Mouse (Mus musculus): ENCODE data around the gene Gm28363. TPM values are rescaled to one million over a fixed set of nuclear protein-coding genes. Genes with fewer than 3 reads are reported as not detected.
"Not testable (repeated sequence)": the region's sequence is repeated elsewhere in the genome, so short reads cannot be mapped to it uniquely, and the experiment has no call there.

Gene Gm28363
- not detected in 2 replicates for polyA plus RNA-seq (2014; fragmentation: Nextera tagmentation; extraction: Ambion mirVana)

- not testable (repeated sequence) for ATAC-seq (ENCODE audit: insufficient number of reproducible peaks, insufficient read depth, low FRiP score, low read depth); H3K27ac ChIP-seq (ENCODE audit: low read length); H3K9ac ChIP-seq (replicated peaks; ENCODE audit: low read depth, low read length); H3K27me3 ChIP-seq (ENCODE audit: control insufficient read depth, insufficient read depth, low read length); H3K4me3 ChIP-seq (ENCODE audit: low read depth, low read length); H3K9me3 ChIP-seq (ENCODE audit: control insufficient read depth, low read depth, low read length); H3K36me3 ChIP-seq (ENCODE audit: control insufficient read depth, insufficient read depth, low read length); H3K4me1 ChIP-seq (ENCODE audit: control insufficient read depth, insufficient read depth, low read length); H3K4me2 ChIP-seq (replicated peaks; ENCODE audit: low read depth, low read length)
- WGBS: 64% methylated on average over 2 of the region's 2 CpGs
These were observed at the start of gene Gm28363 for GRCm38 (mm10) chr1:117696831-117697230. Gene Gm28363, plus strand, starts transcription at chr1:117697131.

- not testable (repeated sequence) for H3K4me2 ChIP-seq (replicated peaks; ENCODE audit: low read depth, low read length); H3K9me3 ChIP-seq (ENCODE audit: control insufficient read depth, low read depth, low read length); H3K4me3 ChIP-seq (ENCODE audit: low read depth, low read length); H3K36me3 ChIP-seq (ENCODE audit: control insufficient read depth, insufficient read depth, low read length); H3K27me3 ChIP-seq (ENCODE audit: control insufficient read depth, insufficient read depth, low read length); H3K9ac ChIP-seq (replicated peaks; ENCODE audit: low read depth, low read length); H3K4me1 ChIP-seq (ENCODE audit: control insufficient read depth, insufficient read depth, low read length); H3K27ac ChIP-seq (ENCODE audit: low read length); ATAC-seq (ENCODE audit: insufficient number of reproducible peaks, insufficient read depth, low FRiP score, low read depth)
- 63% methylated on average over 1 of the region's 1 CpGs for WGBS
These were observed 46.7 kb upstream of the Gm28363 start for GRCm38 (mm10) chr1:117650236-117650635.

Other genes with a start within 250 kb of the Gm28363 start
- gene B020011L13Rik, start 84.0 kb downstream of the Gm28363 start, polyA plus RNA-seq (2014; fragmentation: Nextera tagmentation; extraction: Ambion mirVana): not detected in 2 replicates
- gene Gm28360, start 132.9 kb downstream of the Gm28363 start, polyA plus RNA-seq (2014; fragmentation: Nextera tagmentation; extraction: Ambion mirVana): not detected in 2 replicates
- gene Gm28168, start 230.9 kb downstream of the Gm28363 start, polyA plus RNA-seq (2014; fragmentation: Nextera tagmentation; extraction: Ambion mirVana): not detected in 2 replicates

Measured in stomach, embryonic 14.5 days (tissue).